Mouse (Mus musculus) regulatory T cell (primary cell): Measurements from ENCODE around the gene Pxk.

ENCODE experiments used
- in situ Hi-C: fragments of 300-600 bp; cut with MboI, MseI; formaldehyde crosslinking; loops from one replicate; pipeline ENCODE4 v1.15.1; 2025; ENCODE audit warnings: high pct_unique_total_duplicates

Pxk gene

DNA sequence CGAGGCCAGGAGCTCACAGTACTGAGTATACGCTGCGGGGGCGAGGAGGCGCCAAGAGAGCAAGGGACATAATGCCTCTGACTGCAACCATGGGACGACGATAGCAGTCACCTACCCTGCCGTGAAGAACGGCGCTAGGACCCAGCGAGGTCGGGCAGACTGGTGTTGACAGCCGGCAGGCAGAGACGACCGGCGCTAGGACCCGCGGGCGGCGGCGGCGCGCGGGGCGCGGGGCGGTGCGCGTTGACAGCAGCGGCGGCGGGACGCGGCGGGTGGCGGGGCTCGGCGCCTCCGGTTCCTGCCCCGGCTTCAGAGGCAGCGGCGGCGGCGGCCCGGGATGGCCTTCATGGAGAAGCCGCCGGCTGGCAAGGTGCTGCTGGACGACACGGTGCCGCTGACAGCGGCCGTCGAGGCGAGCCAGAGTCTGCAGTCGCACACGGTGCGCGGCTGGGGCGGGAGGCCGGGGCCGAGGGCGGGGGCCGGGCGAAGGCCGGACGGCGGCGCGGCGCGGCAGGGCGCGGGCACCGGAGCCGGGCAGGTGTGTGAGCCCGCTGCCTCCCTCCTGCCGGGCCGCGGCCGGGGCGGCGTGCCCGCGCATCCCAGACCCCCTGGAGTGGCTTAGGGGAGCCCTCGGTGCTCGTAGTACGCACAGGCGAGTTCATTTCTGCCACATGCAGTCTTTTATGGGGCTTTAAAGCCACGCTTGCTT is at the start of gene Pxk:
TSS of gene Pxk (plus strand) at position 234 of the 709 bp plus-strand sequence.
- in situ Hi-C loops = no loop called here

DNA sequence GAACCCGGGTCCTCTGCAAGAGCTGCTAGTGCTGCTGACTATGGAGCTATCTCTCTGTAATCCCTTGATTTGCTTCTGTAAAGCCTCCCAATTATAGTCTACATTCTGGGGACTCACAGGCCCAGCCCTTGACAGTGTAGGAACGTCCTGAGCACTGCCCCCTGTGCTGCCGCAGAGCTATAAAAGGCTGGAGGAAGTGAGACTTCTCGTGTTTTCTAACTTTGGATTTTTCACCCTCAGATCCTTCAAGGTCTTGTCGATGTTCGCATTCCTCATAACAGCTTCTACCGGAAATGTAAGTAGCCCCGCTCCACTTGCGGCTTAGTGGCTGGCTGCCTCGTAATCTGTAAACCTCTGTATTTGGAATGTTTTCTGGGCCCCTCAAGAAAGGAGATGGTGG is 48.7 kb upstream of the Pxk start:
- in situ Hi-C loops = loop anchor here (5.0 kb wide), 1 partner anchor 87 kb away; no protein-coding TSS in a partner anchor

DNA sequence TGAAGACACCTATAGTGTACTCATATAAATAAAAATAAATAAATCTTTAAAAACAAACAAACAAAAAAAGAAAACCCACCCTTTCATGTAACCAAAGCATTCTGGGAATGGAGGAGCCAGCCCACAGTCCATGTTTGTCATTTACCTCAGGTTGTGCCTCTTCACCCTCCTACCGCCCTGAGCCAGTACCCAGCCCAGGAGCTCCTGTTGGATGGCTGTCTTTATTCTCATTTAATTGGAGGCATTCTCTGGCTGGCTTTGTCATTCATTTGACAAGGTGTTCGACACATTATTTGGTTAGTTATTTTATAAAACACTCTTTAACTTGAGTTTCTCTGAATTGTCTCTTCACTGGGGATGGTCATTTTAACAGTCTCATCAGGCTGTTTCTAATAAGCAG is 46.1 kb upstream of the Pxk start:
- in situ Hi-C loops = no loop called here

DNA sequence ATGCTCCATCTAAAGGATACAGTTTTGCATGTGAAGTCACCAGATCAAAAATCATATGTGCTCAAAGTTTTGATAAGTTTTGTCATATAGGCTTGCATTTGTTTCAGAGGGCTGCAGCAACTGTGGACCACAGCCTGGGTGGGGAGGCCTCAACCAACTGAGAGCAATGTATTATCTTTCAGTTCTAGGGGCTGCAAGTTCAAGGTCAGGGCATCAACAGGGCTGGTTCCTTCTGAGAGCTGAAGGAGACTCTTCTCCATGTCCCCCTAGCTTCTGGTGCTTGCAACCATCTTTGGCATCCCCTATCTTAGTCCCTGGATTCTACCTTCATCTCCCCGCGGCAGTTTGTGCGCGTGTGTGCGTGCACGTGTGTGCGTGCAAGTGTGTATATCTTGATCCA is 45.4 kb upstream of the Pxk start:
- in situ Hi-C loops = no loop called here

DNA sequence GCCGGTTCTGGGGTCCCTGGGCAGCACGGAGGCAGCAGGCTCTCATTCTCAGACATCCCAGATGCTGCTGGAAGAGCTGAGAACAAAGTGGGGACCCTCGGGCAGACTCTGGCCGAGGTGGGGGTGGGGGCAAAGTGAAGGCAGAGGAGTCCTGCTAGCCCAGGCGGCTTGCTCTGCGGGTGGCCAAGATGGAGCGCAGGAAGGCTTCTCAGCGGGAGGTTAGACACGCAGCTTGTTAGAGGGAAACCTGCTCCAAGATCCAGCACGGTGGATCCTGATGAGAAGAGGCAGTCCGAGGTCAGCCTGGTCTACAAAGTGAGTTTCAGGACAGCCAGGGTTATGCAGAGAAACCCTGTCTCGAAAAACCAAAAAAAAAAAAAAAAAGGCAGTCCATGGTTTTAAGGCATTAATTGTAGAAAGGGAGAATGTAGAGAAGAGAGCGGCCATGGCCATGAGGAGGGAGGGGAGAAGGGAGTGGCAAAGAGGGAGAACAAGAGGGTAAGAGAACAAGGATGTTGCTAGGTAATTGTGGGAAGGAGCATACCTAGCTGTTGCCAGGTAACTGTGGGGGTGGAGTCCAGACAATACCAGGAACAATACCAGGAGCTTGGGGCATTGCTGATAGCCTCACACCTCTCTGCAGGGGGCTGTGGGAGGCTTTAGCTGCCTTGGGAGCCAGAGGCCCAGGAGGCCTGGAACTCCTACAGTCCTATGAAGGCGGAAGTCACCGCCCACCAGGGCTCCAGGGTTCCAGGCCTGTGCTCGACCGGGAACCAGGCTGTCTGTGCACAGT is 43.5 kb upstream of the Pxk start:
- in situ Hi-C loops = no loop called here

DNA sequence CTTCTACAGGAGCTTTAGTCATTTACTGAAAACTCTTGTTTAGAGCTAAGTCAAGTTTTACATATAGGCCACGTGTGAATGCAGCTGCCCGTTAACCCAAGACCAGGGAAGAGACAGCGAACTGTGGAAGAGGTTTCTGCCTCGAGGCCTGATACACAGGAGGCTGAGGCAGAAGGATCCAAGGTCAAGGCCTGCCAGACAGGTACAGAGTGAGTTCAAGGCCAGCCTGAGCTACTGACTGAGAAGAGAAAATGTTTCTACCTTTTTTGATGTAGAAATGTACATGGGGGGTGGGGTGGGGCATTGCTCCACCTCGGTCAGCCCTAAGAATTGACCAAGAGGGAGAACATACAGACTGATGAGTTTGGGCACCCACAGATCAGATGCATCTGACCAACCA is 41.9 kb upstream of the Pxk start:
- in situ Hi-C loops = no loop called here

DNA sequence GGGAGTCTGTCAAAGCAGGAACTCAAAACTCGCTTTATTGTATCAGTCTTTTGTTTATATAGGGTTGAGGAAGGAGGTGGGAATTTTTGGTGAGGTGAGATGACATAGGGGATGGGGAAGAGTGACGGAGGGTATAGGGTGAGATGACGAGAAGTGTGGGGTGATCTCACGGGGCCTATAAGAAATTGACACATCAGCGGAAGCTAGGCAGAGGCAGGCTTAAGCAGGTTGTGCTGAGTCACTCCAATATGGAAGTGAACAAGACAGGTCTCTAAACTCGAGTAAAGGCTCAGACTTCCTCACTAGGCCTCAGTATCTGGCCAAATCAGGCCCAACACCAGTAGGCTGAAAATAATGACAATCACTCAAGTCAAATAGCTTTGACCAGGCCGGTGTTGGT is 38.1 kb upstream of the Pxk start:
- in situ Hi-C loops = no loop called here

DNA sequence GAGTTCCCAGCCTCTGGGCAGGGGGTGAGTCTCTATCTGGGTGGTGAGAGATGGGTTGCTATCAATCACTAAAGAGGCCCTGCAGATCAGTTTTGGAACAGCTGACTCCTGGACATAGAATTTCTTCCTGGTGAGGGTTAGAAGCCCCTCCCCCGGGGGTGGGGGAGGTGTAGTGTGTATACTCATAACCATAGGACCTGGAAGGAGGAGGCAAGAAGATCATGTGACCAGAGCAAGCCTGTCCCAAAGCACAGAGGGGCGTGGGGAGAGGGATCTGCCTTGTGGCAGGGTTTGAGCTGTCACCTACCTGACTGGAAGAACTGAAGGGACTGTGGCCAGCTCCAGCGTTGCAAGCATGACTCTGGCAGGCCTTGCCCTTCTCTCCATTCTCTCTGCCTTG is 35.9 kb upstream of the Pxk start:
- in situ Hi-C loops = no loop called here

DNA sequence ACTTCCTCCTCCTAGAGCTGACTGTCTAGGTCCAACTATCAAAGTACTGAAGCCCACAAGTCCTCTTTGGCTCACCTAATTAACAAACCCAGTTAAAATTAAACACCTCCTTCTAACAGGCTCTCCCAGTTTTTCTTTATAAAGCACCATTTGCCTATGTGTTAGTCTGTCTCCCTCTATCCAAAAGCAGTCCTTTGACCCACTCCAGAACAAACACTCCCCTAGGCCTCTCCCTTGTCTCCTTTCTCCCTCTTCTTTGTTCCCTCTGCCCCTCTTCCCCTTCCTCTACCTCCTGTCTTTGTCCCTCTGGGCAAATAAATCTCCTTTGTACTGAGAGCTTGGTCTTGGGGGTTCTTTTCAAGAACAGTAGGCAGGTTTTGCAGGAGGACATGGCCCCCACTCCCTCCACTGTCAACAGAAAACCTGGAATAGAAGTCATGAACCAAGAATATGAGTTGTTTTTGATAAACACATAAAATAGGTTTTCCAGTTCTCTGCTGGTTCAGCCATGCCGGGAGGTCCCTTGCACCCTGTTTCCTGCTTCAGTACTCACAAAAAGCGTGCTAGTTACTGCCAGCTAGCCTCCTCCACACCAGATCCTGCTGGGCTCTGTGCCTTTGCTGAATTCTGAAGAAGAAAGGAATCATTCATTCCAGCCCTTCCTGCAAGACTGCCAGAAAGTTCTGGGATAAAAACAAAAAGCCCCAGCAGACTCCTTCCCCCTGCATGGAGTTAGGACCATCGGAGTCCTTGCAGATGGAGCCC is 35.3 kb upstream of the Pxk start:
- in situ Hi-C loops = no loop called here

DNA sequence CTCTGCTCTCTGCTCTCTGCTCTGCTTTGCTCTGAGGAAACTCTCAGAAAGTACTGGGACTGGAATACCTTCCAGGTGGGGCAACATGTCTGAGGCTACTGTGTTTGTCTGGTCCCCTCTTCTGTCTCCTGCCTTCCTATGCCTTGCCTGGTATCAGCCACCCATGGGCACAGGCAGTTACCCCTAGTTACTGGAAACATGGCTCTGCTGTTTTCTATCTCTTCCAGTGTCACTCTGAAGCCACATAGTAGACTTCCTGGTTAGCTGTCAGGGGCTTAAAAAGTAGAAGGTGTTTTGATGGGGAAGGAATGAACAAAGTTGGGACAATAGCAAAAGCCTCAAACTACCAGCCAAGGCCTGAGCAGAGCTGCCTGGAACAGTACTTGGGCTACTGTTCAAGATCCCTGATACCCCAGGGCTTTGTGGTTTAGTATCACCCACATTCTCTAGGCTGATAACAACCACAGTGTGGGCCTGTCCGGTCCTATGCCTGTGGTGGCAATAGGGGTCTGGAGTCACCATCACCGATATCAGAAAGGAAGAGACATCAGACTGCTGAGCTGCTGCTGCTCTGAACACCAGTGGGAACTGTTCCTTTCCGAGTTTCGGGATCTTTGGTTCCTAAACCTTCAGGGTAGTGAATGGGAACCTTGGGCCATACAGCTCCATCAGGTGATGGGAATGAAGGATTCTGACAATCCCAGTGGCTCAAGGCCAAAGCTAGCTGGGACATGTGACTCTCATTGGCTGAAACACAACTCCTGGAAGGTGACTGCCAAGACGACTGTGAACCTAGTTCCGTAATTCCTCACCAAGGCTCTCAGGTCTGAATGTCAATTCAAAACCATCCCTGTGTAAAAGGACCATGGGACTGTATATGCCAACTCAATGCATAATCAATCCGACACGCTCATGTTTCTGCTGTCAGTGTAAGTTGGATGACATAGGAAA is 33.9 kb upstream of the Pxk start:
- in situ Hi-C loops = no loop called here

DNA sequence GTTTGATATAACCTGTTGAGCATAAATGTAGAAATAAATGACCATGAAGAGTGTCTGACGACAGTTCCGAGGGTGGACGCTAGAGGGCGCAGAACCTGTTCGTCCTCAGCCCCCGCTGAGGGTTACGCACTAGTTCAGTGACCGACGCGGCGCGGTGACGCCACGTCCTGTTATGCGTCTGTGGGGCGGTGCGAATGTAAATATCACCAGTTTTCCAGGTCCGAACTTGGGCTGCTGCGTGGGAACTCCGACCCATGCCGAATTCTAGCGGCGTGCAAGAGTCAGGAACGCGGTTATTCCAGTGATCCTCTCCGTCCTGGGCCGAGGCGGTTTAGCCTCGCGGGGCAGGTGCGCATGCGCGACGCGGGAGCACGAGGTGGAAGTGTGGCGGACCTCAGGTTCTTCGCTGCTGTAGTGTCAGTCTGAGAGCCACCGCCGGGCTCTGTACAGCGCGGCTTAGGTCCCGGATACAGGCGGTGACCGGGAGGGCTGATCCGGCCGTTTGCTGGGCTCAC is 17.8 kb upstream of the Pxk start, which contains the start of gene Rpp14:
TSS of gene Rpp14 (plus strand) at position 203 of the 515 bp plus-strand sequence.
- in situ Hi-C loops = no loop called here

DNA sequence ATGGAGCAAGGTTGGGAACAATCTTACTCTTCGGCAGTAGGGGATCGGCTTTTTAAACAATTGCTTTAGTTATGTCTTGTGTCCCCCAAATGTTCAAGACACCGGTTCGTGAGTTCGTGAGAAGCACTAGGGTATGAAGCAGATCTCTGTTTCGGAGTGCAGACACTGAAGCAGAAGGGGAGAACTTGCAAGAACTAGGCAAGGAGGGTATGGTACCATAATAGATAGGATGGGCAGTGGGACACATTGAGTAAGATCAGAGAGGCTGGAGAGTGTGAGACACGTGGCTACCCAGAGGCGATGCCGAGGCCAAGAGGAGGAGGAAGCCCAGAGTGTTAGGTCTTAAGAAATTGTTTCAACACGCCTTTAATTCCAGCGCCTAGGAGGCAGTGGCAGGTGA is 17.3 kb upstream of the Pxk start:
- in situ Hi-C loops = no loop called here

DNA sequence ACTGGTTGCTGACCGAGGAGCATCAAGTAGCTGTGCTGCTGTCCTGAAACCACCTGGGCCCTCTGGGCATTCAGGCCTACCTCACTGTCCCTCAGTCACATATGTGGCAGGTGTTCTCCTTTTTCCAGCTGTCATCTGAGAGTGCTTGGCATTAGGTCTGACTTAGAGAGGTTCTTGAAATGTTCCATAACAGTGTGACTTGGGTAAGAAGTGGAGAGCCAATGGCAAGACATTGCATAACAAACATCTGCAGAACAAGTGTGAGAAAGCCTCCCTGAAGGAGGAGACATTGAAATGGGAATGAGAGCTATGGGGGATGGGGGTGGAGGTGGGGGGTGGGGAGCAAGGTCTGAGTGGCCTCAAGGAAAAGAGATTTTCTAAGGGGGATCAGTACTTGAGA is 15.1 kb upstream of the Pxk start:
- in situ Hi-C loops = no loop called here

DNA sequence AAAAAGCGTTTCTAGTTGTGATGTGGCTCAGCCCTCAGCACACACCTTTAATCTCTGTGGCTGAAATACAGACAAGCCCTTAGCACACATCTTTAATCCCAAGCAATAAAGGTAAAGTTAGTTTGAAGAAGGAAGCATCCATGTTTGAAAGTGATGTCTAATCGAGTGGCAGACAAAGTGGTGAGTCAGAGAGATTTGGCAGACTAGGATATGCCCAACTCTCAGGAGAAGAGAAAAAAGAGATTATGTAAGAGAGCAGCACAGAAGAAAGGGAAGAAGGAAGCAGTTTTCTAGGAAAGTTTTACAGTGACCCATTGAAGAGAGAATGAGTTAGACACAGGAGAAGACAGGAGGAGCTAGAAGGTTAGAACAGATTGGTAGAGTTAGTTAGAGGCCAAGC is 9.0 kb upstream of the Pxk start:
- in situ Hi-C loops = no loop called here

DNA sequence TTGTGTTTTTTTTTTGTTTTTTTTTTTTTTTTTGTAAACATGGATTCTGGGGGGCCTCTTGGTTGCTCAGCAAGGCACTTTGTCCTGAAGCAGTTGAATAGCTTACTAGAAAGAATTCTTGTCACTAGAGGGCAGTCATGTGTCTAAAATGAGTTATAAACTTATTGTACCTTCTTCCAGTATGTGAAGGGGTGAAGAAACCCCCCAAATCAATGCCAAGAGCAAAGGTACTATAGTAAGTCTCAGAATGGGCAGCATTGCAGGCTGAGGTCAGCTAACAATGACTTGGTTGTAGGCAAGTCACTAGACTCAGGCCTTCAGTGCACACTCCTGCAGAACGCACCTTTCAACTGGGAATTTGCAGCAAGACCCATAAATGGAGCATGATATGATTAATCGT is 5.4 kb upstream of the Pxk start:
- in situ Hi-C loops = loop anchor here (5.0 kb wide), 1 partner anchor 80 kb away; the partner anchor contains the start of gene Pdhb

DNA sequence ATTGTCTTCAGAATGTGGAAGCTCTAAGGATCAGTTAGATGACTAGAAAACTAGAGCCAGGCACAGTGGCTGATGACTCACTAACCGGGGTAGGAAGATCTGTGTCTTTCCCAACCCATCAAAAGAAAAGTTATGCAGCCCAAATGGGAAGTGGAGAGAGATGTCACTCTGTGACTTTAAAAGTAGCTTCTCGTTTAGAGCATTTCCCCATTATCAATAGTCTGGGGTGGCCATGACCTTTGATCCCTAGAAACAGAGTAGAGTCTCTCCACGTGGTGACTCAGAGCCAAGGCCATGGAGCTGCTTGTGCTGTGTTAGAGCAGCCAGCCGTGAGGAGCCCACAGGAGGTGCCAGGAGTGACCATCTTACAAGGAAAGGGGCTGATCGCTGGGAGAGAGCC is 4.6 kb upstream of the Pxk start:
- in situ Hi-C loops = loop anchor here (5.0 kb wide), 1 partner anchor 79 kb away; the partner anchor contains the start of gene Pdhb

DNA sequence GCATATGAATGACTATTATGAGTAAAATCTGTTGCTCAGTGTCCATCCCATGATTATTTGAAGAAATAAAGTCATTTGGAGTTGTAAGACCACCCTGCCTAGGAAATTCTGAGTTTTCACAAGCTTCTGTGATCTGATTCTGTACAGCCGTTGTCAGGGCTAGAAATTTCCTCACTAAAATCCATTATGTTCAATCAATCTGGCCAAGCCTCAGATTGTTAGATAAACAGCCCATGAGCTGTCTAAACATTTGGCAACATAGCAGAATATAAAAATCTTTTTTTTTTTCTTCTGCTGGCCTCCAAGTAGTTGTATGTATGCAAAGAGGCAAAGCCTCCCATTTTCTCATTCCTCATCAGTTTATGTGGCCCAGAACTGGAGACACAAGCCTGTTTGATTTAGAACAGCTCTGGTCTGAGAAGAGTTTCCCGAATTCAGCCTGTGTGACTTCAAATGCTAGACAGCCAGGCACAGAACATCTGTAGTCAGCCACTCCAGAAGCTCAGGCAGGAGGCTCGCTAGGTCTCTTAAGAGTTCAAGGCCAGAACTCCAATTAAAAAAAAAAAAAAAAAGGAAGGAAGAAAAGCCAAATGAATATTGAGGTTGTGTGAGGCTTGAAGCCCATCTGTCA is 3.0 kb upstream of the Pxk start:
- in situ Hi-C loops = loop anchor here (5.0 kb wide), 1 partner anchor 77 kb away; the partner anchor contains the start of gene Pdhb

DNA sequence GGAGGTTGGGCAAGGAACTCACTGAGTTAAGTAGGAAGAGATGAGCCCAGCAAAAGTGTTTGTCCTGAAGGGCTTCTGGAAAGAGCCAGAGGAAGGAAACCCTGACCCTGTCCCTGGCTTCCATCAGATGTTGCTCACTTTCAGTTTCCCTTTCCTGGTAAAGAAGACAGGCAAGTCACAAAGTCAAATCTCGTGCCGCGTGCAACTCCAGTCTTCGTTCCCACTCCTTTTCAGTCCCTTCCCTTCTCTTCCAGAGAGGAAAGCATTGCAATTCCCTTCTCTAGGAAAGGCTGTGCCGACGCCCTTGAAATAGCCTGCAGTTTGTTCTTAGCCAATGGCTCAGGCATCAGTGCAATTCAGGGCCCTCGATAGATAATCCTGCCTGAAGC is 2.5 kb upstream of the Pxk start:
- in situ Hi-C loops = no loop called here

DNA sequence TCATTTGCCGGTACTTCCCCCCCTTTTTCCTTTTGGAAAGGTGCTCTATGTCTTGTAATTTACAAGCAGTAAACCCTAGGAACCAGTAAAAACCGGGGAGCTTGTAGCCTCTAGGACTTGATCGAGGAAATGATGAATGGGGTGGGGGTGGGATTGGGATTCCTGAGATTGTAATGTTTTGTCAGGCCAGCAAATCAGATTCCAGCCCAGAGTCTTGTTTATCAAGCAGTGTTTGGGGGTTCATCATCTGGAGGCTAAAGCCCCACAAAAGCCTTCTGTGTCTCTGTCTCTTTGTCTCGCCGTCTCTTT is 630 bp downstream of the Pxk start:
- in situ Hi-C loops = no loop called here

DNA sequence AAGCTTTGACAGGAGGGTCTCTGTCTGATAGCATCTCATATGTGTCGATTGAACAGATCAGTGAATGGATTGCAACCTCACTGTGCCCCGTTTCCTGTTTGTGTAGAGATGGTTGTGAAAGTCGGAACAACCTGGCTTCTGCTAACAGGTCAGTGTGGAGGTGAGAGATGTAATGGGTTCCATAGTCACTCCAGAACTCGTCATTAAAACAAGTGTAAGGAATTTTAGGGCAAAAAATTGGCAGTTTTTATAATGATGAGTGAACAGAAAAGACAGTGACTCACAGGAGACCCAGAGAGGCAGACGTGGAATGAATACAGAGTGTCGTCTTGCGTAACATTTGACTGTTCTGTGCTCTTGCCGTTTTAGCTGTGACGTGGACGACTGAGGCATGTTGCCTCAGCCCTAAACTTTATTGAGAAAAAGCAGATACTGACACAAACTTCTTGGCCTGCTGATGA is 1.6 kb downstream of the Pxk start:
- in situ Hi-C loops = no loop called here
